Mouse (Mus musculus) thymus, postnatal 36 days (tissue): ENCODE results near the gene Ddr2.

ENCODE experiments used
- DNase-seq, 2 experiments: peaks; one replicate each; pipeline ENCODE4 v3.0.0; 2022; ENCODE audit warnings: mixed read lengths in 2 of 2

The Ddr2 gene

DNA sequence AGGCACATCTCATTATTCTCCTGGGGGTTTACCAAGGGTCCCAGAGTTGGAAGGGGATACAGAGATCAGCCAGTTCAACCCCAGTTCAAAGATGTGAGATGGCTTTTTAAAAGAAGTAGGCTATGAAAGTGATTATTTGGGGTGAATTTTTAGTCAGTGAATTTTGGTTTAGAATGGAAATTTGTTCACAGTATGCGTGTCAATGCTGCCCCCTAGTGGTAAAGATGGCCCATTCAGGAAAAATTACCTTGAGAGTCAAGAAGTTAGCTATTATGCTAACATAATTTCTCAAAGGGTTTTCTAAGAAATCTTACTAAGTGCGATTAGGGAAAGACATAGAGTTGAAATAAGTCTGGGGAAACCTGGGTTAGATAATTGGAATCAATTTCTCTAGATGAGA is 171.2 kb downstream of the Ddr2 start:
- no peak for DNase-seq

DNA sequence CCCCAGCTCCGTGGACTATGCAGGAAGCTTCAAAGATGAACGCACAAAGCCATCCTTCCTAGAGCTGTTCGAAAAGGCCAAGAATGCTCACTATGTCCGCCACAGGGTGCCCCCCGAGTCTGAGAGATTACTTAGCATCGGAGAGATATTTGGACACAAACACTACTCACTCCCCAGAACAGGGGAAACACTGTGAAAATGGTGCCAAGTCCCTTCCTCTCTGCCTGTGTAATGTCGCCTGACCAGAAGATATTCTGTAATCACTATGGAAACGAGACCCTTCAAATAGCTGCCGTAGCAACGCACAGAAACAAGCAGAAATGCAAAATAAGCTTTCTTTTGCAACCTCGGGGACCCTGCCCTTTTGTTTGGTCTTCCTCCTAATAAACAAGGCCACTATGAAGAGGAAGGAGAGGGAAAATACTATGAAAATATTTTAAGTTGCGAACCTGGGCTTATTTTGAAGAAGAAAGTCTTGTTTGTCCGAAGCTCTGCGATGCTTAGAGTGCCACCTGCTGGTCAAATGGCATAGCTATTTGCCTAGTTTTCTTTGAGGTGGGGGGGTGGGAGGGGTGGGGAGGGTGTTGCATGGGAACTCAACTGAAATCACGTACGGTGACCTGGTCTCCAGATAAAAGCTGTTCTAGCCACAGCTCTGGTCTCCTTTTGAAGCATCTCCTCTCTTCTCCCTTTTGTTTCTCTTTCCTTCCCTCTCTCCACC is 176.4 kb downstream of the Ddr2 start:
- DNase-seq = peak in 1 of 2 experiments; percentile 12

DNA sequence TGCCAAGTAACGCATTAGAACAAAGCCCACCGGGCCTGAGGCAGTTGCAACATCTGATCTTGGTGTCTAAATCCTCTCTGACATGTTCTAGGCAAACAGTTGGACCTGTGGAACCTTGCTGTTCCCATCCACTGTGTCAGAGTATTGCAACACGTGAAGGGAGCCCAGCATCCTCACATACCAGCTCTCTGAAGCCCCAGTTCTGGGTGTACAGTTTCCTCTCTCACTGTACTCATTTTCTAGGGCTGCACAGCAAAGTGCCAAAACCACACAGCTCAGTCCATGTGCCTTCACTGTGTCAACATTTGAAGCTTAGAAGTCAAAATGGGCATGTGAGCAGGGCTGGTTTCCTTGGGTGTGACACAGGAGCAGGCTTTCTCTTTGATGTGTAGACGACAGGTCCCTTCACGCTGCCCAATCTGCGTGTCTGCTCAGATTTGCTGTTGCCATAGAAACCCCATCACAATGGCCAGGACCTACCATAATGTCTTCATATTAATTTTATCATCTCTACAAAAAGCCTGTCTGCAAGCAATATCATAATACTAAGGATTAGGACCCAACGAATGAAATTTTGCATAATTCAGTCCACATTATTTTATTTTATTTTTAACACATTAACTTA is 178.3 kb downstream of the Ddr2 start:
- DNase-seq = no peak

DNA sequence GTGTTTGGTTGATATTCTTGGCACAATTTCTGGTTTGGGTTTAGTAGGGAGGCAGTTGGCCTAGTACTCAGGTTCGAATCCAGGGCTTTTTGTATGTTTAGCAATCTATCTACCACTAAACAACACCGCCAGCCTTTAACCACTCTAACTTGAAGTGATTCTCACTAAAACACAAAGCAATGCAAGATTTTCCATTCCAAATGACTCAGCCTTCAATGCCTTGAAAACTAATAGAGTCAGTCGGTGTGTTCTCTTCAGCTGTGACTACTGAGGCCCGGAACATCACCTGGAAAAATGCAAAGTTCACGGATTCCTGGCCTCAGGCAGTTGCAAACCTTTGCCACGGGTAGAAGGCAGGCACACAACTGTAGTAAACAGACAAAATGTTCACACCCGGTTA is 178.9 kb downstream of the Ddr2 start:
- DNase-seq = no peak

DNA sequence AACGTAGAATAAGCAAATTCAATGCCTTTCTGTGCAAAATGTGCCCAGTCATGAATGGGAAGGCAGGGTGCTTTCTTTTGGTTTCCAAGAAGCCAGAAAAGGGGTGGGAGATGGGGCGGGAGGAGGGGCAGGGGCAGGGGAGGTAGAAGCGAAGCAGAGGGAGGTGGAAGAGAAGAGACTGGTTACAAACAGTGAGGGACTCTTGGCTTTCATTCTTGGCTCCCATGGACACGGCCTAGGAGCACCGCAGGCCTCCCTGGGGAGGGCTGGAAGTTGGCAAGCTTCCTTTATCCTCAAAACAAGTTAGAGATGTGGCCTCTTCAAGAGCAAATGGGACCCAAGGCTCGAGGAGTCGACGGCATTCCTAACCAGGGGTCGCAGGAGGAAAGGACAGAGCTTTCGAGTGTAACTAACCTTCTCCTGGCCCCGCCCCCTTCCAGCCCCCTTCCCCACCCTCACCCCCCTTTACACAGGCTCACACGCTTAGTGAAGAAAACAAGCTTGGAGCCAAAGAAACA is 182.0 kb downstream of the Ddr2 start, which contains the start of gene Ccdc190:
Ccdc190 (plus strand) TSS at position 195 of the 518 bp plus-strand sequence.
- no peak for DNase-seq

DNA sequence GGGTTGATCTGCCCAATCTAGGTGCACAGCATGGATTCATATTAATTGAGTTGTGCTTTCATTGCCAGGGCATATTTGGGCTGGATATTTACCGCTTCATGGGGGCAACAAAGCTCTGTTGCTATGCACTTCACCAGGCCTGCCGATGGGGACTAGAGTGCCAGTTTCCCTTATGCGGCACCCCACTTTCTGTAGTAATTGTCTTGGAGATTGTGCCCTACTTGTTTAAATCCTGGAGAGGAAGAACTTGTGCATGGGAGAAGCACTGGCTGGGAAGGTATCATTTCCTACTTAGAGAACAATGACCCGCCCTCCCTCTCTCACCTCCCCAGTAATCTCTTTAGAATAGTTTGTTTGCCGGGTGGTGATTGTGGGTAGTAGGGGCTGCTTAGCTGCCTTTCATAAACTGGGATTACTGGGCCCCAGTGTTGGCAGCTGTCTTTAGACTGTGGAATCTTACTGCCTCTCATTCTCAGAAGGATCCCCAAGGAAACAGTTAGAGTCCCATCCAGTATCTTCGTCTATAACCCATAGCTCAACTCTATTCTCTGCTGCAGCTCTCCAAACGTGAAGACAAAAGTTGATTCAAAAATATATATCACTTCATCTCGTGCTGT is 182.7 kb downstream of the Ddr2 start:
- no peak for DNase-seq

DNA sequence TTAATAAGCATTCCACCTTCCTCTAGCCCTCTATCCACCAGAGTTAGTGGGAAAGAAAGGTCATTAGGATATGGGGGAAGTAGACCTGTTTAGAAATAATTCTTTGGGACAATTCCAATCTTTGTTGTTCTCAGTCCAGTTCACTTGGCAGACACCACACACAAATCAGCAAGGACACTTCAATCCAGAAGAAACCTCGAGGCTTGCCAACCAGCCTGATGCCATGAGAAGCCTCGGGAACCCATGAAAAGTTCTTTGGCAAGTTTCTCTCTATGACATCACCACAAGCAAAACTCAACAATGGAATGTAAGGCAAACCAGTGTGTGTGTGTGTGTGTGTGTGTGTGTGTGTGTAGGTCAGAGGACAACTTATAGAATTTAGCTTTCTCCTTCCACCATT is 186.0 kb downstream of the Ddr2 start:
- DNase-seq = no peak
